Mouse (Mus musculus) hindbrain, embryonic 15.5 days (tissue): ENCODE measurements around the gene Ints5. TPM values are rescaled to one million over a fixed set of nuclear protein-coding genes. Genes with fewer than 3 reads are reported as not detected.
"Not testable (repeated sequence)": the region's sequence is repeated elsewhere in the genome, so short reads cannot be mapped to it uniquely, and the experiment has no call there.

Source experiments
- ATAC-seq: fragments of 200-750 bp; cut with Nextera tagmentation; 2 replicates; pipeline ENCODE4 v1.8.0; 2017; ENCODE audit warnings: low read depth, moderate number of reproducible peaks, moderate TSS enrichment; ENCODE audit not compliant: low FRiP score
- H3K27ac ChIP-seq: fragments of 300-500 bp; sonication (generic); replicated peaks from 2 replicates; pipeline ENCODE4 v1.5.1; 2015; ENCODE audit warnings: mild to moderate bottlenecking, inconsistent platforms
- H3K27me3 ChIP-seq: fragments of 300-500 bp; sonication (generic); 2 replicates; pipeline ENCODE4 v1.6.1; 2015; ENCODE audit warnings: control low read depth, inconsistent platforms
- H3K36me3 ChIP-seq: fragments of 300-500 bp; sonication (generic); 2 replicates; pipeline ENCODE4 v1.6.1; 2015; ENCODE audit warnings: control low read depth, inconsistent platforms
- H3K4me1 ChIP-seq: fragments of 300-500 bp; sonication (generic); replicated peaks from 2 replicates; pipeline ENCODE4 v1.6.1; 2015; ENCODE audit warnings: control low read depth, inconsistent platforms
- H3K4me2 ChIP-seq: fragments of 300-500 bp; sonication (generic); 2 replicates; pipeline ENCODE4 v1.6.1; 2015; ENCODE audit warnings: moderate library complexity, mild to moderate bottlenecking, inconsistent platforms
- H3K4me3 ChIP-seq: fragments of 300-500 bp; sonication (generic); 2 replicates; pipeline ENCODE4 v1.5.1; 2015; ENCODE audit warnings: mild to moderate bottlenecking, inconsistent platforms
- H3K9ac ChIP-seq: fragments of 300-500 bp; sonication (generic); 2 replicates; pipeline ENCODE4 v1.6.1; 2015; ENCODE audit warnings: inconsistent platforms
- H3K9me3 ChIP-seq: fragments of 300-500 bp; sonication (generic); 2 replicates; pipeline ENCODE4 v1.6.1; 2016; ENCODE audit warnings: control low read depth, inconsistent platforms
- WGBS: fragments of 180-500 bp; shearing (Covaris S2); methylation state at CpG from one replicate; pipeline ENCODE4 v1.1.7; 2015; 5-methylcytosine and 5-hydroxymethylcytosine counted together
- polyA plus RNA-seq: library from polyadenylated mRNA; unstranded; fragments of >200 nt; fragmentation: Nextera tagmentation; extraction: Ambion mirVana; gene quantifications from 2 replicates; pipeline ENCODE4 v1.2.1, GENCODE M21; 2015

Ints5 gene
- polyA plus RNA-seq, 1 experiment from 2014 or later: 35.3 TPM

DNA sequence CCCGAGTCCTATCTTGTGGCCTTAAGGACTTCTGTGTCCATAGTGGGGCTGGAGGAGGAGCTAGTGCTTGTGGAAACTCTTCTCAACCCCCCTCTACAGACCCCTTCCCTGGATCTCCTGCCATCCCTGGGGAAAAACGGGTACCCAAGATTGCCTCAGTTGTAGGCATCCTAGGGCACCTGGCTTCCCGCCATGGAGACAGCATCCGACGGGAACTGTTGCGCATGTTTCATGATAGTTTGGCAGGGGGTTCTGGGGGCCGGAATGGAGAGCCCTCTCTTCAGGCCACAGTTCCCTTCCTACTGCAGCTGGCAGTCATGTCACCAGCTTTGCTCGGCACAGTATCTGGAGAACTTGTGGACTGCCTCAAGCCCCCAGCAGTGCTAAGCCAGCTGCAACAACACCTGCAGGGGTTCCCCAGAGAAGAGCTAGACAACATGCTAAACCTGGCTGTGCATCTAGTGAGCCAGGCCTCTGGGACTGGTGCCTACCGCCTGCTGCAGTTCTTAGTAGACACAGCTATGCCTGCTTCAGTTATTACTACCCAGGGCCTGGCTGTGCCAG lies 2.7 kb downstream of the Ints5 start:
- 92% methylated on average over 9 of the region's 9 CpGs for WGBS

DNA sequence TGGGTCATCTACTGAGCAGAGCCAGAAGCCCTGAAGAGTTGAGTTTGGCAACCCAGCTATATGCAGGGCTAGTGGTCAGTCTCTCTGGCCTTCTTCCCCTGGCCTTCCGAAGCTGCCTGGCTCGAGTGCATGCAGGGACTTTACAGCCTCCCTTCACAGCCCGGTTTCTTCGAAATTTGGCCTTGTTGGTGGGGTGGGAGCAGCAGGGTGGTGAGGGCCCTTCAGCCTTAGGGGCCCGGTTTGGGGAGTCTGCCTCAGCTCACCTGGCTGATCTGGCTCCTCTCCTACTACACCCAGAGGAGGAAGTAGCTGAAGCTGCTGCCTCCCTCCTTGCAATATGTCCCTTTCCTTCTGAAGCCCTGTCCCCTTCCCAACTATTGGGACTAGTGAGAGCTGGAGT lies 3.4 kb downstream of the Ints5 start:
- H3K27ac ChIP-seq, ATAC-seq, H3K4me2 ChIP-seq, H3K9ac ChIP-seq, H3K27me3 ChIP-seq, H3K4me3 ChIP-seq, H3K36me3 ChIP-seq, H3K9me3 ChIP-seq: not testable (repeated sequence)
- H3K4me1 ChIP-seq: peaks cover 29% of the 10 kb centered on the region
- 94% methylated on average over 5 of the region's 5 CpGs for WGBS

More for the DNA sequence above, 2.7 kb downstream of the Ints5 start:
- no peak overlapping the region for H3K4me3 ChIP-seq
- no peak overlapping the region for H3K27ac ChIP-seq
- no peak for ATAC-seq
- H3K4me2 ChIP-seq: no peak overlapping the region
- H3K36me3 ChIP-seq: 0 out of 2 replicates have a peak, but pooled peaks cover 10% of the 10 kb centered on the region
- H3K9me3 ChIP-seq: no peaks in the 10 kb centered on the region
- no peak overlapping the region for H3K9ac ChIP-seq
- H3K4me1 ChIP-seq: peaks cover 29% of the 10 kb centered on the region
- H3K27me3 ChIP-seq: no peaks in the 10 kb centered on the region

DNA sequence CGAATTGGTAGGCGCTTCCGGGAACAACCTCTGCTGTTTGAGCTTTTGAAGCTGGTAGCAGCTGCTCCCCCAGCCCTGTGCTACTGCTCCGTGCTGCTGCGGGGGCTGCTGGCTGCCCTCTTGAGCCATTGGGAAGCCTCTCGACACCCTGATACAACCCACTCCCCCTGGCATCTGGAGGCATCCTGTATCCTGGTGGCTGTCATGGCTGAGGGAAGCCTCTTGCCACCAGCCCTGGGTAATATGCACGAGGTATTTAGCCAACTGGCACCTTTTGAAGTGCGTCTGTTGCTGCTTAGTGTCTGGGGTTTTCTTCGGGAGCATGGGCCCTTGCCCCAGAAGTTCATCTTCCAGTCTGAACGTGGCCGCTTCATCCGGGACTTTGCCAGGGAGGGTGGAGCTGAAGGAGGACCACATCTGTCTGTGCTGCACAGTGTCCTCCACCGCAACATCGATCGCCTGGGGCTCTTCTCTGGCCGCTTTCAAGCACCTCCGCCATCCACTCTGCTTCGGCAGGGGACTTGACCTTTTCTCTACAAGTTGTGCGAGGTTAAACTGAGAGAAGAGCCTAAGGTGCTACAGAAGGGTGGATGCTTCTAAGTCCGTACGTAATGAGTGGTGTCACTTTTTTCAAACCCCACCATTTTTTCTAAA lies 4.5 kb downstream of the Ints5 start:
- Histone ChIP-seq H3K27ac (peak overlapping the region; percentile 81), H3K36me3 (peaks cover 11% of the 10 kb centered on the region), H3K4me1 (peaks cover 29% of the 10 kb centered on the region), H3K4me2 (peak overlapping the region; percentile 66), H3K4me3 (peak overlapping the region; percentile 60), H3K9ac (peak overlapping the region; percentile 84)
- ATAC-seq: peak; percentile 43
- whole genome bisulfite sequencing: 16% methylated on average over 21 of the region's 21 CpGs
- H3K27me3 ChIP-seq, H3K9me3 ChIP-seq: not testable (repeated sequence)

DNA sequence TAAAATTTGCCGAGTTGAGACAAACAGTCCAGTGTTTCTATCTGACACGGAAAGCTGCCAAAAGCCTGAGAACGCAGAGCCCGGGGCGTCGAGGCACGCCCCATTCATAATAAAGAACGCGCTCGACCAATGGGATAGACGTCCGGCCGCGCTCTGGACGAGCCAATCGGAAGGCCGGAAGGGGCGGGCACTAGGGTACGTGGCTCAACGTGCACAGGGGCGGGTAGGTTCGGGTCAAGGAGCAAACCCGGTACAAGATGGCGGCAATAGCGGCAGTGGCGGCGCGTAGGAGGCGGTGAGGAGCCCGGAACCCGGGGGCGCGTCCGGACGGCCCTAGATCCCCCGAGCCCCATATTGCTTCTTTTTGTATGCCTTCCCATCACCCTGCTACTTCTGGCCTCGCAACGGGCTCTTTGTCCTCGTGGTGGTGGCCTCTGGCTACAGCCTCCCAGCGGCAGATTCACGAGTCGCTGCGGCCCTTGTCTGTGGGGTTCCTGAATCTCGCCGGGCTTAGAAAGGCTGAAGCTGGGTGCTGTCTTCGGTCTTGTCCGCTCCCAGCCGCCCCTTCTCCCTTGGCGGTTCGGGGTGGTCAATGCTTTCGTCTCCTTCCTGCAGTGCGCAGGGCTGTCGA lies 5.2 kb downstream of the Ints5 start, which contains the start of gene Ganab:
Ganab (plus strand) TSS at position 207 of the 631 bp plus-strand sequence.
- Histone ChIP-seq H3K27ac (peak within 1 kb of the TSS; percentile 81), H3K9me3 (no peaks in the 10 kb centered on the region), H3K27me3 (no peaks in the 10 kb centered on the region), H3K4me3 (peak within 1 kb of the TSS; percentile 60), H3K9ac (peak within 1 kb of the TSS; percentile 84), H3K36me3 (peaks cover 16% of the 10 kb centered on the region), H3K4me1 (peaks cover 29% of the 10 kb centered on the region), H3K4me2 (peak within 1 kb of the TSS; percentile 66)
- under 1% methylated on average over 53 of the region's 53 CpGs for WGBS
- peak; percentile 98 for ATAC-seq

DNA sequence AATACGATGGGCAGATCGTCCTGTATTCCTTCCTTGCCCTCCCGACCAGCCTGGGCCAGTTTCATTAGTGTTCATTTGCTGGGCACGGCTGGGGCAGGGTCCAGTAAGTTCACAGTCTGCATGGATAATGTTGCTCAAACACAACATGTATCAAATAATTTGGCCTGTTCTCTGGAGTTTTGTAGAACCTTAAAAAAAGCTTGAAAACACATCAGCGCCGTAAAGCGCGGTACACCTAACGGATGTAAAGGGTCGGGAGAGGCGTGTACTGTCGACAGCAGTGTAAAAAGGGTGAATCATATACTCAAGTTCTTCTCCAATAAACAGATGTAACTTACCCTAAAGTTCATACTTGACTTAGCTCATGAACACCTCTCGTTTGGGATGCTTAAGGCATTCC lies 5.8 kb downstream of the Ints5 start:
- H3K9me3 ChIP-seq: no peaks in the 10 kb centered on the region
- peak overlapping the region; percentile 81 for H3K27ac ChIP-seq
- peaks cover 25% of the 10 kb centered on the region for H3K4me1 ChIP-seq
- H3K27me3 ChIP-seq: no peaks in the 10 kb centered on the region
- 15% methylated on average over 13 of the region's 13 CpGs for WGBS
- peaks cover 21% of the 10 kb centered on the region for H3K36me3 ChIP-seq
- H3K4me2 ChIP-seq: peak overlapping the region; percentile 66
- peak overlapping the region; percentile 60 for H3K4me3 ChIP-seq
- ATAC-seq: no peak
- peak overlapping the region; percentile 84 for H3K9ac ChIP-seq

DNA sequence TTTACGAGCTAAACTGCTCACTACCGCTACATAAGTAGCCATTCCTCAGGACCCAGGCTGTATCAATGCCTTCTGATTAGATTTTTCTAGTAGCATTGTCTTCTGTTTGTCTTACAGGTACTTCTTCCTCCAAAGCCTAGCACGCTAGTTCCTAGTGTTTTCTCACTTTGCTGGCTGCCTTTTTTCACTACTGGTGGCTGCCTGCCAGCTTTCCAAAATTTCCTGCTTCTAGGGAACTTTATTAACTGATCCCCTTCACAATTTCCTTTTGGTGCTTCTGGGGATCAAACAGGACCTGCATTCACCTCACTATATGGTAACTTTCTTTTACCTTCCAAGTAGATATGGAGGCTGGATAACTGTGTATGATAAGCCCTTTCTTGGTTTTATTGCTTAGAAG lies 6.3 kb downstream of the Ints5 start:
- WGBS: 63% methylated on average over 3 of the region's 3 CpGs
- no peaks in the 10 kb centered on the region for H3K9me3 ChIP-seq

DNA sequence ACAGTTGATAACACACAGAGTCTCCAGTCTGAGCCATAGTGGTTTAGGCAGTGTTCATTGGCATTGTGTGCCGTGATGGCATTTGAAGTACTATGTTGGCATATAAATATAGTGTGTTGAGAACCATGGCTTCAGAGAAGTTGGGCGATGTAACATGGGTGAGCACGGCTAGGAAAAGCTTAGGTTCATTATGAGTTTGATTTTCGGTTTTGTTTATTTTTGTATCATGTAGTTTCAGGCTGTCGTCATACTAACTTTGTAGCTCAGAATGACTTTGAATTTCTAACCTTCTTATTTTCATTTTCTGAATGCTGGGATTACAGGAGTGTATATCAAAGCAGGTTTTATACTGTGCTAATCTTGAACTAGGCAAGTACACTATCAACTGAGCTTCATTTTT lies 10.6 kb downstream of the Ints5 start:
- WGBS: 96% methylated on average over 5 of the region's 5 CpGs

More for the DNA sequence above, 6.3 kb downstream of the Ints5 start:
- Histone ChIP-seq H3K4me1 (peaks cover 20% of the 10 kb centered on the region), H3K27me3 (no peaks in the 10 kb centered on the region), H3K4me3 (peak overlapping the region; percentile 60), H3K9ac (peak overlapping the region; percentile 84), H3K36me3 (peaks cover 25% of the 10 kb centered on the region), H3K4me2 (peak overlapping the region; percentile 66), H3K27ac (no peak overlapping the region)
- ATAC-seq: no peak

DNA sequence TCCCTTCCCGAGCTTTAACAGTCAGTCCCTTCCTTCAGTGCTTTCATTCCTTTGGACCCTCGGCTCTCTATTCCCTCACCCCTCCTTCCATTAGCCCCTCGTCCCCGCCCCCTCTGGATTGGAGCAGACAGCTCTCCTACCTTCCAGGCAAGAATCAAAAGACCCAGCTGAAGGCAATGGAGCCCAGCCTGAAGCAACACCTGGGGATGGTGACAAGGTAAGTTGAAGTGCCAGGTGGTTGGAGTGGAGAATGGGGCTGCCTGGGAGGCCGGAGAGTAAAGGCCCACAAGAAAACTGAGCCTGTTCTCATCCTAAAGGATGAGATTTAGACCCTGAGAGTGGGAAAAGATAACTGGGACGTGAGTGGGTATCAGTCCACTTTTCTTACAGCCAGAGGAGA lies 15.7 kb downstream of the Ints5 start:
- no peak overlapping the region for H3K9ac ChIP-seq

More for the DNA sequence above, 10.6 kb downstream of the Ints5 start:
- Histone ChIP-seq H3K4me3 (no peak overlapping the region), H3K9me3 (no peaks in the 10 kb centered on the region), H3K27me3 (no peaks in the 10 kb centered on the region), H3K4me1 (peaks cover 11% of the 10 kb centered on the region), H3K4me2 (no peak overlapping the region), H3K9ac (no peak overlapping the region), H3K36me3 (peaks cover 58% of the 10 kb centered on the region), H3K27ac (no peak overlapping the region)
- no peak for ATAC-seq

DNA sequence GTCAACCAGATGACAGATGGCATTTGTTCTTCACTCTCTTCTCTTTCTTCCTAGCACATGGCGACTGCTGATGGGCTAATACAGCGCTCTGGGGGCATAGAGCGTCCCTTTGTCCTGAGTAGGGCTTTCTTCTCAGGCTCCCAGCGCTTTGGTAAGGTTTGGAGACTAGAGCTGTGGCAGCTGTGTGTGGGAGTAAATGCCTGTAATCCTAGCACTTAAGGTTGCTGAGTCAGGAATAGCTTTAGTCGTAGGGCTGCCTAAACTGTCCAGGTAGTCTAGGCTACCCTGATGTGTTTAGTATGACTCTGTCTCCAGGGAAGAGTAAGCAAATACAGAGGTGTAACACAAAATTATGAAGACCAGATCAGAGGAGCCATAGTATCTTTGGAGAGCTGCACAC lies 19.0 kb downstream of the Ints5 start:
- Histone ChIP-seq H3K27ac (no peak overlapping the region), H3K9ac (no peak overlapping the region), H3K4me1 (no peaks in the 10 kb centered on the region), H3K4me3 (no peak overlapping the region), H3K36me3 (peaks cover 99% of the 10 kb centered on the region), H3K27me3 (no peaks in the 10 kb centered on the region), H3K4me2 (no peak overlapping the region), H3K9me3 (no peaks in the 10 kb centered on the region)
- WGBS: 94% methylated on average over 5 of the region's 5 CpGs
- ATAC-seq: no peak

More for the DNA sequence above, 15.7 kb downstream of the Ints5 start:
- 90% methylated on average over 6 of the region's 6 CpGs for WGBS
- Histone ChIP-seq H3K4me1 (no peaks in the 10 kb centered on the region), H3K9me3 (no peaks in the 10 kb centered on the region), H3K4me3 (no peak overlapping the region), H3K27me3 (no peaks in the 10 kb centered on the region), H3K36me3 (peaks cover 92% of the 10 kb centered on the region), H3K4me2 (no peak overlapping the region), H3K27ac (no peak overlapping the region)
- no peak for ATAC-seq

DNA sequence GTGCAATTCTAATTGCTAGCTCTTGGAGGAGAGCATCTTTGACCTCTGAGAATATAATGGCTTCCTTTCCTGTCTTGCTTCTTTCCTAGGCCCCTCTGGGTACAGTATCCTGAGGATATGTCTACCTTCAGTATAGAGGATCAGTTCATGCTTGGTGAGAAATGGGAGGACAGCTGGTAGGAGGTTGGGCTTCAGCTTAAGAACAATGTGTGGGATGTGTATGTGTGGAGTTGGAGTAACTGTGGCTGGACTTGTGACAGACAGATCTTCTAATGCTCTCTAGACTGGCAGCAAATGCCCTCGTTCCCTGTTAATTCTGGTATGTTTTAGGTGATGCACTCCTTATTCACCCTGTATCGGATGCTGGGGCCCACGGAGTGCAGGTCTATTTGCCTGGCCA lies 21.4 kb downstream of the Ints5 start:
- no peak overlapping the region for H3K4me2 ChIP-seq
- no peak overlapping the region for H3K27ac ChIP-seq
- no peak overlapping the region for H3K4me3 ChIP-seq
- H3K9ac ChIP-seq: no peak overlapping the region
- no peaks in the 10 kb centered on the region for H3K4me1 ChIP-seq
- no peak for ATAC-seq
- no peaks in the 10 kb centered on the region for H3K9me3 ChIP-seq
- no peaks in the 10 kb centered on the region for H3K27me3 ChIP-seq
- WGBS: 97% methylated on average over 3 of the region's 3 CpGs
- H3K36me3 ChIP-seq: peaks cover 78% of the 10 kb centered on the region

DNA sequence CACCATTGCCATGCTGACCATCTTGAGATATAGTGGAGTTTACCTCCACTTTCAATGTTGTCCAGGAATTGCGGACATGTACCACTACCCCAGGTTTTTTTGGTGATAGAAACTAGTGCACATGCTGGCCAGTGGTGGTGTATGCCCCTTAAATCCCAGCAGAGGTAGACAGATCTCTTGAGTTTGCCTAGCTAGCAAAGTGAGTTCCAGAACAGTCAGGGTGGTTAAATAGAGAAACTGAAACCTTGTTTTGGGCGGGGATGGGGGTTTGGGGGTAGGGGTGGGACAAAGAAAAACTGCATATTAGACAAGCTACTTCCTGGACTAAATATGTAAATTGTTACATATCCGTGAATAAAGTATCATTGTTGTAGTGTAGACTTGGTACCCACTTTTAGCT lies 26.2 kb downstream of the Ints5 start:
- Histone ChIP-seq H3K4me3 (no peak overlapping the region), H3K9ac (no peak overlapping the region), H3K4me1 (peaks cover 21% of the 10 kb centered on the region), H3K27ac (no peak overlapping the region), H3K36me3 (peaks cover 30% of the 10 kb centered on the region), H3K4me2 (no peak overlapping the region), H3K27me3 (no peaks in the 10 kb centered on the region), H3K9me3 (no peaks in the 10 kb centered on the region)
- 96% methylated on average over 3 of the region's 3 CpGs for WGBS
- ATAC-seq: no peak

DNA sequence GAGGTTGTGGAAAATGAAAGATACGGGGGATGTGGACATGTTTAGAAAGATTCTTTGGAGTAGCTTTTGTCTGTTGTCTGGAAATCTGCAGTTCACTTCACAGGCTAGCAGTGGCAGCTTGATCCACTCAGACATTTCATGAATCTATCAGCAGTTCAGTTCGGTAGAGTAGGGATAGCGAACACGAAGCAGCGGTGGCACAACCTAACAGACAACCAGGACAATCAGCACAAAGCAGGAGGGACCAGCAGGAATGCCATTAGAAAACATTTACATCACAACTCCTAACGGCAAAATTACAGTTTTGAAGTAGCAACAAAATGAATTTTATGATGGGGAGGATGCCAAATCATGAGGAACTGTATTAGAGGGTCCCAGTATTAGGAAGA lies 26.9 kb downstream of the Ints5 start:
- peak overlapping the region; percentile 93 for H3K27ac ChIP-seq
- H3K4me3 ChIP-seq: peak overlapping the region; percentile 99
- no peaks in the 10 kb centered on the region for H3K9me3 ChIP-seq
- no peaks in the 10 kb centered on the region for H3K27me3 ChIP-seq
- peaks cover 24% of the 10 kb centered on the region for H3K36me3 ChIP-seq
- H3K4me1 ChIP-seq: peaks cover 21% of the 10 kb centered on the region
- peak overlapping the region; percentile 82 for H3K9ac ChIP-seq
- H3K4me2 ChIP-seq: peak overlapping the region; percentile 83
- WGBS: 75% methylated on average over 6 of the region's 6 CpGs
- ATAC-seq: no peak
